Mouse (Mus musculus): ENCODE measurements at regions not wholly inside any gene's neighbourhood (a gene's known extent, or its start where the extent isn't known, plus 50 kb on each side); places are given as distances from the start of the nearest gene placed in this dataset.

- TF ChIP-seq CTCF (IDR thresholded peaks at IDR 0.05; ENCODE audit: low read depth) = no peak
- no peak for TF ChIP-seq EP300 (IDR thresholded peaks at IDR 0.05; ENCODE audit: low read depth)
Observed at GRCm38 (mm10) chr10:67689944-67690670, 141.4 kb upstream of the Ado start.
